Mouse (Mus musculus): ENCODE results near the gene Cdh4. TPM values are rescaled to one million over a fixed set of nuclear protein-coding genes. Genes with fewer than 3 reads are reported as not detected.

The Cdh4 gene
- polyA plus RNA-seq, 1 experiment from 2014 or later: 2.6 TPM

DNA sequence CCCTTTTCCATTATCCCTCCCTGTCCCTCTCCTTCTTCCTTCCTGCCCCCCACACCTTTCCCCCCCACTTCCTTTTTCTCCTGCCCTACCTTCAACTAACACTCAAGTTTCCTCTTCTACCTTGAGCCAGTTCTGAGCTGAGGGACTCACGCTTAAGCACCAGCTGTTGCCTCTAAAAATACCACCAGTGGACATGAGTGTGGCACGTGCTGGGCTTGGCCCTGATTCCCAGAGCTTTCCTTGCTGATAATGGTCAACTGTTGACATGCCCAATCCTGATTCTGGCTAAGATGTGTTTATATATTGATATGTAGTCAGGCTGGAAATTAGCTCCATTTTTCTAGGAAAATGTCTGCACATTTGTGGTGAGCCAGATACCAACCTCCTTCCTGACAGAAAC, 120.1 kb downstream of the Cdh4 start:
- Histone ChIP-seq H3K4me1 (replicated peaks) (no peaks in the 10 kb centered on the region), H3K27ac (no peak overlapping the region), H3K4me2 (replicated peaks) (no peak overlapping the region), H3K9ac (no peak overlapping the region), H3K9me3 (no peaks in the 10 kb centered on the region), H3K4me3 (replicated peaks) (no peak overlapping the region), H3K36me3 (no peaks in the 10 kb centered on the region), H3K27me3 (replicated peaks) (0 out of 2 replicates have a peak, but pooled peaks cover 2% of the 10 kb centered on the region)
- WGBS: 71% methylated on average over 2 of the region's 2 CpGs
- ATAC-seq: no peak

DNA sequence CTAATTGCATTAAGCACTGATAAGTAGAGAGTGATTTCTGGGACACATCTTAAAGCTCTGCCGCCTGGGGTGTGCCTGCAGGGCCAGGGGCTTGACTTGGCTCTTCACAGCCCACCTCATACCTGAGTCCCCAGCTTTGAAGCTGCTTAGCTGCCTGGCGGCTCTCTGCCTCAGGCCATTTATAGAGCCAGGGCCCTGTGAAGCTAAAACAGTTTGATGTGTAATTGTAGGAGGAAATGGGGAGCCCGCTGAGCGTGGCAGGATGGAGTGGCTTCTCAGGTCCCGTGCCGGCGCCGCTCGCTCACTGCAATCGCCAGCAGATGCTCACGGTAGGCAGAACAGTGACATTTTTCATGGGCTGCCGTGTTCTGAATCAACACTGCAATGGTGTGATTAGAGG, 123.4 kb downstream of the Cdh4 start:
- WGBS: 10% methylated on average over 12 of the region's 12 CpGs
- H3K9ac ChIP-seq: no peak overlapping the region
- no peak for ATAC-seq

DNA sequence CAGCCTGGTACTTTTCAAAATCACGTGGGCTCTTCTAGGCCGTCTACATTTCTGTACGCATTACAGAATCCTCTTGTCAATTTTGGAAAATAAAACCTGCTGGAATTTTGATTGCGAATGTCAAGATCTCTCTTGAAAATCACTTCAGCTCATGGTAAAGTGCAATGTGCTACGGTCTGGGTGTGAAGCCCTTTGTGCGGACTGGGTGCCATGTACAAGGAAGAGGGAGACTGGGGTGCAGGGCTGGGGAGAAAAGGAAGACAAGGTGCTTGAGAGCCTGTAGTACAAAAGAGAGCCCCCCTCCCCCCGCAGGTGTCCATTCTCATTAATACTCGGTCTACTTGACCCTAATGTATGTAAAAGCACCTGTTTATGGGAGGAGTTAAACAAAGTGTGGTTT, 125.7 kb downstream of the Cdh4 start:
- peaks cover 5% of the 10 kb centered on the region for H3K27me3 ChIP-seq (replicated peaks)
- H3K4me1 ChIP-seq (replicated peaks): no peaks in the 10 kb centered on the region; the same call in 1 of the 2 replicates
- no peak overlapping the region for H3K4me2 ChIP-seq (replicated peaks)
- H3K36me3 ChIP-seq: no peaks in the 10 kb centered on the region
- no peaks in the 10 kb centered on the region for H3K9me3 ChIP-seq
- 92% methylated on average over 8 of the region's 8 CpGs for WGBS
- no peak overlapping the region for H3K9ac ChIP-seq
- no peak overlapping the region for H3K27ac ChIP-seq
- H3K4me3 ChIP-seq (replicated peaks): no peak overlapping the region
- no peak for ATAC-seq

More for the DNA sequence above, 123.4 kb downstream of the Cdh4 start:
- H3K36me3 ChIP-seq: no peaks in the 10 kb centered on the region
- no peak overlapping the region for H3K27ac ChIP-seq
- peaks cover 5% of the 10 kb centered on the region for H3K27me3 ChIP-seq (replicated peaks)
- no peak overlapping the region for H3K4me3 ChIP-seq (replicated peaks)
- no peaks in the 10 kb centered on the region for H3K4me1 ChIP-seq (replicated peaks)
- H3K9me3 ChIP-seq: no peaks in the 10 kb centered on the region
- no peak overlapping the region for H3K4me2 ChIP-seq (replicated peaks)

DNA sequence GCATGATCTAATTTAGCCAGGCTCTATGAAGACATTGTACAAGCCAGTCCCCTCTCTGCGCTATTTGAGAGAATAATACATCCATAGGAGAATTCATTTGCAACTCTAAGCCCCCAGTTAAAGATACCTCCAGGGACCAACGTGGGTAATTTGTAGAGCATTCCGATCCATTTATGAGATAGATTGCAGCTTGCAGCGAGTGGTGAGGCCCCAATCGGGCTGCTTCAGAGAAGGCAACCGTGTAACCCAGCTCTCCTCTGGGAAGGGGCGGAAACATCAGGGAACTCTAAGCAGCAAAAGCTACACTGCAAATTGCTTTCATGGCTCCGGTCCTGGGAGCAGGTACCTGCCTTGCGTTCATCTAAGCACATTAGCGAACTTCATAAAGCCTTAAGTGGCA, 126.9 kb downstream of the Cdh4 start:
- no peaks in the 10 kb centered on the region; the same call in 1 of the 2 replicates for H3K4me1 ChIP-seq (replicated peaks)
- no peak overlapping the region for H3K4me2 ChIP-seq (replicated peaks)
- 35% methylated on average over 10 of the region's 10 CpGs for WGBS
- H3K27ac ChIP-seq: no peak overlapping the region
- no peak overlapping the region for H3K9ac ChIP-seq
- H3K4me3 ChIP-seq (replicated peaks): no peak overlapping the region
- H3K36me3 ChIP-seq: no peaks in the 10 kb centered on the region
- no peaks in the 10 kb centered on the region for H3K9me3 ChIP-seq
- ATAC-seq: no peak
- H3K27me3 ChIP-seq (replicated peaks): peaks cover 5% of the 10 kb centered on the region

DNA sequence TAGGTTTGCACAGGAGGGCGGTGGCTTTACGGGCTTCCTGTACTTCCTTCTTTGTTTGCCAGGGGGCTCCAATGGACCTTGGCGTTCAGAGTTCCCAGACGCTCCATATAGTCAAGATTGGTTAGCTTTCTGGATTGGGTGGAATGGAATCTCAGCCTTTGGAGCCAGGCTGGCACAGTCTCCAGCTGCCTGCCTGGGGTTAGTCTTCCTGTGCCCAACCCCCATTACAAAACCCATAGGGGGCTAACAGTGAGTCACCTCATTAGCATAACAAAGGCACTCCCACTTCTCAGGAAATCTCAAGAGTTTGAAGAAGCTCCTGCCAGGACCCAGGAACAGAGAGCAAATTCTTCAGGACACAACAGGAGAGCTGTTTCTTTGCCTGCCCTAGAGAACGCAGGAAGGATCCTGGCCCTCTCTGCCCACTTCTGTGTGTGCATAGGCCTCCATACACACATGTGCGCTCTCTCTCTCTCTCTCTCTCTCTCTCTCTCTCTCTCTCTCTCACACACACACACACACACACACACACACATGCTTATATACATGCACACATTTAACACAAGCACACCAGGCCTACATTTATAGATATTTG, 129.0 kb downstream of the Cdh4 start:
- WGBS: 30% methylated on average over 6 of the region's 6 CpGs
- H3K9me3 ChIP-seq: no peaks in the 10 kb centered on the region
- H3K27ac ChIP-seq: no peak overlapping the region
- H3K36me3 ChIP-seq: no peaks in the 10 kb centered on the region
- H3K9ac ChIP-seq: no peak overlapping the region
- no peaks in the 10 kb centered on the region; the same call in 1 of the 2 replicates for H3K4me1 ChIP-seq (replicated peaks)
- H3K4me3 ChIP-seq (replicated peaks): no peak overlapping the region
- H3K4me2 ChIP-seq (replicated peaks): no peak overlapping the region
- H3K27me3 ChIP-seq (replicated peaks): peaks cover 2% of the 10 kb centered on the region
- ATAC-seq: no peak

DNA sequence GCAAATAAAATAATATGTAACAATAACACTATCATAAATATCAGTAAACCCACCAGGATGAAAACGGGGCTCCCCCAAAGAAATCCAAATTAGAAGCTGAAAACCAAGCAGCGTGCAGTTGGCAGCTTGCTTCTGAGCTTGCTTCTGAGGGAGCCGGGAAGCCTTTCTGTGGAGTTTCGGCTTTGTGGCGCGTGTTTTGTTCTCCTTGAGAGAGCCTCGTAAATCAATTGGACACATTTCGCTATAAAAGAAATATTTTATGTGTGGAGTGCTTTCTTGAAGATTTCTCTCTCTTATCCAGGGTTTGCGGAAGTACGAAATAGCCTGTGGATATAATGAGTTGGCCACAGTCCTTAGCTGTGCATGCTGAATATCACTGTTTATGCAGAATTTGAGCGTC, 131.1 kb downstream of the Cdh4 start:
- Histone ChIP-seq H3K27me3 (replicated peaks) (peaks cover 2% of the 10 kb centered on the region; the same call in 1 of the 2 replicates), H3K27ac (no peak overlapping the region), H3K36me3 (no peaks in the 10 kb centered on the region), H3K4me2 (replicated peaks) (no peak overlapping the region), H3K4me3 (replicated peaks) (no peak overlapping the region), H3K9me3 (no peaks in the 10 kb centered on the region), H3K4me1 (replicated peaks) (no peaks in the 10 kb centered on the region; the same call in 1 of the 2 replicates), H3K9ac (no peak overlapping the region)
- WGBS: 55% methylated on average over 11 of the region's 11 CpGs
- no peak for ATAC-seq

DNA sequence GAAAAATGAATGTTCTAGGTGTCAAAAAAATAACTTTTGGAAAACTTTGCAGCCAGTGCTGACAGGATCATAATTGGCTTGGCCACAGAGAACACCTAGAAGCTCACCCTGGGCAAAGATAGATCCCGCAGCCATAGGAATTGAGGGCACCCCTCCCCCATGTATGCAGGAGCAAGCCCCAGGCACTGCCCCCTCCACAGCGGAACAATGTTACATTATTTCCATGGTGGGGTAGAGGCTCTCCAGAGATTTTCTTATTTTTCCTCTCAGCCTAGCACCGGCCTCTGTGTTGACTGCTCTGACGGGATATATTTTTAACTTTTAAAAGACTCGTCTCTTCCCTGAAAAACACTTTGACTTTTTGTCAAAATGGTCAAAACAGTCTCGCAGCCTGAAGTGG, 131.6 kb downstream of the Cdh4 start:
- ATAC-seq: no peak
- no peak overlapping the region for H3K27ac ChIP-seq
- H3K4me1 ChIP-seq (replicated peaks): no peaks in the 10 kb centered on the region; the same call in 1 of the 2 replicates
- peaks cover 2% of the 10 kb centered on the region; the same call in 1 of the 2 replicates for H3K27me3 ChIP-seq (replicated peaks)
- no peak overlapping the region for H3K4me3 ChIP-seq (replicated peaks)
- no peak overlapping the region for H3K4me2 ChIP-seq (replicated peaks)
- H3K9ac ChIP-seq: no peak overlapping the region
- H3K36me3 ChIP-seq: no peaks in the 10 kb centered on the region
- H3K9me3 ChIP-seq: no peaks in the 10 kb centered on the region
- 77% methylated on average over 6 of the region's 6 CpGs for WGBS

DNA sequence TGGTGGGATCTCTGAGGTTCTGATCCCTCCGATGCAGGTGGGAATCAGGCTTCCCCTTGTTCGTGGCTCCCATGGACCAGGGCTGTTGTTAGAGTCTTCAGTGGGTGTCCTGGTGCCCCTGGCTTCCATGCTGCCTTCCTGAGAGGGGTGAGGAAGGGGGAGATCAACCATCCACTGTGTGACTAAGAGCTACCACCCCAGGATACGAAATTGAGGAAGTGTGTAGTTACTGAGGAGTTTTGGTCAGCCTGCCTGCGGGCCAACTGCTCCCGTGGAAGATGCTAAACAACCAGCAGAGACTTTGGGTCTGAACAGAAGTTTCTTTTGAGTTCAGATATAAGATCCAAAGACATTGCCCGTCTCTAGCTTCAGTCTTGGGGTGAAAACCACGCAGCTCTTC, 133.4 kb downstream of the Cdh4 start:
- 85% methylated on average over 7 of the region's 7 CpGs for WGBS
- H3K27ac ChIP-seq: no peak overlapping the region
- H3K9me3 ChIP-seq: no peaks in the 10 kb centered on the region

DNA sequence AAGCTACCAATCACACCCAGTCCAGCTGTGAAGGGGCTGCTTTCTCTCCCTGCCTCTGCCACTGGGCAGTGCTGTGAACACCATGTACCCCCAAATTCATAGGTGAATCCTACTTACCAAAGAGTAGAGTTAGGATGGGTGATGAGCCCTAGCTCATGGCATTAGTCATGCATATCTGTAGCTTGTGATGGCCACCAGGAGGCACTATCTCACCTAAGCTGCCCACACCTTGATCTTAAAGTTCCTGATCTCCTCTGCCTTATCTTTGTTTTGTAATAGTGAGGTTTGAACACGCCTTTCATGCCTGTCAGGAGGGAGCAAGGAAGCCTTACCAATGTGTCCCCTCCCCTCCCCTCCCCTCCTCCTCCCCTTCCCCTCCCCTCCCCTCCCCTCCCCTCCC, 134.0 kb downstream of the Cdh4 start:
- WGBS: 88% methylated on average over 1 of the region's 1 CpGs
- no peak overlapping the region for H3K4me3 ChIP-seq (replicated peaks)
- no peak overlapping the region for H3K4me2 ChIP-seq (replicated peaks)
- H3K9ac ChIP-seq: no peak overlapping the region
- H3K36me3 ChIP-seq: no peaks in the 10 kb centered on the region
- H3K9me3 ChIP-seq: no peaks in the 10 kb centered on the region
- no peak overlapping the region for H3K27ac ChIP-seq
- H3K27me3 ChIP-seq (replicated peaks): no peaks in the 10 kb centered on the region
- ATAC-seq: no peak
- no peaks in the 10 kb centered on the region; the same call in 1 of the 2 replicates for H3K4me1 ChIP-seq (replicated peaks)

More for the DNA sequence above, 133.4 kb downstream of the Cdh4 start:
- Histone ChIP-seq H3K4me2 (replicated peaks) (no peak overlapping the region), H3K4me3 (replicated peaks) (no peak overlapping the region), H3K9ac (no peak overlapping the region), H3K36me3 (no peaks in the 10 kb centered on the region), H3K27me3 (replicated peaks) (no peaks in the 10 kb centered on the region), H3K4me1 (replicated peaks) (no peaks in the 10 kb centered on the region; the same call in 1 of the 2 replicates)
- ATAC-seq: no peak

DNA sequence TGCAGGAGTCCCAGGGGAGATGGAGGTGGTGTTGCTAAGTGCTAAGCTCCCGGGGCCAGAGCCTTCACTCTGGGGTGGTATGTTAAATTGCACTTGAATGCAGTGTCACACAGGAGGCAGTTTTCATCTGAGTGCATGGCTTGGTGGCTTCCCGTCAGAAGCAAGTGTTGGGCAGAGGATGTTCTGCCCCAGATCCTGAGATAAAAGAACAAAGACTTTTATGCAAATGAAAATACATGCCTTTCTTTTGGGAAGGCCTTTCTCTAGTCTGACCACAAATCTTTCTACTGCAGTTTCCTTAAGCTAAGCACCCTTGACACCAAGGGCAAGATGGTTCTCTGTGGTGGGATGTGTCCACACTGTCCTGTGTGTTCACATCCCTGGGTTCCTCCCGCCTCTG, 136.1 kb downstream of the Cdh4 start:
- Histone ChIP-seq H3K27me3 (replicated peaks) (no peaks in the 10 kb centered on the region), H3K27ac (no peak overlapping the region), H3K9me3 (no peaks in the 10 kb centered on the region), H3K4me2 (replicated peaks) (no peak overlapping the region), H3K4me3 (replicated peaks) (no peak overlapping the region), H3K9ac (no peak overlapping the region), H3K36me3 (no peaks in the 10 kb centered on the region), H3K4me1 (replicated peaks) (no peaks in the 10 kb centered on the region)
- no peak for ATAC-seq
- WGBS: 80% methylated on average over 3 of the region's 3 CpGs

DNA sequence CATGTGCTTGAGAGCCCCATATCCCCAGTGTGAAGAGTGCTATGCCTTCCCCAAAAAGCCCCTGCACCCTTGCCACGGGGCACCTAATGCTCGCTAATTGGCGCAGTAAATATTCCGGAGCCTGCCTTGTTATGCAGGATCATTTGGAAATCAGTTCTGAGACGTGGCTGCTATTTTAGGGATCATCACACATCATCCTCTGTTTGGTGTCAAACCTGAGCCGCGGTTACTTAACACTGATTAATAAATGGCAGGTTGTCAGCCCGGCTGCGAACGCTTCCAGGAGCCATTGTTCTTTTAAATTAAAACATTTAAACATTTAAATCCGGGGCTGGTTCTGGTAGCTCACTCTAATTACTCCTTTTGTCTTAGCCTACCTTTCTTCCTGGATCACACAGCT, 136.6 kb downstream of the Cdh4 start:
- H3K4me3 ChIP-seq (replicated peaks): no peak overlapping the region
- ATAC-seq: no peak
- H3K9ac ChIP-seq: no peak overlapping the region
- WGBS: 72% methylated on average over 11 of the region's 11 CpGs
- H3K27me3 ChIP-seq (replicated peaks): no peaks in the 10 kb centered on the region
- H3K27ac ChIP-seq: no peak overlapping the region
- H3K9me3 ChIP-seq: no peaks in the 10 kb centered on the region
- no peak overlapping the region for H3K4me2 ChIP-seq (replicated peaks)
- H3K36me3 ChIP-seq: no peaks in the 10 kb centered on the region
- no peaks in the 10 kb centered on the region for H3K4me1 ChIP-seq (replicated peaks)

DNA sequence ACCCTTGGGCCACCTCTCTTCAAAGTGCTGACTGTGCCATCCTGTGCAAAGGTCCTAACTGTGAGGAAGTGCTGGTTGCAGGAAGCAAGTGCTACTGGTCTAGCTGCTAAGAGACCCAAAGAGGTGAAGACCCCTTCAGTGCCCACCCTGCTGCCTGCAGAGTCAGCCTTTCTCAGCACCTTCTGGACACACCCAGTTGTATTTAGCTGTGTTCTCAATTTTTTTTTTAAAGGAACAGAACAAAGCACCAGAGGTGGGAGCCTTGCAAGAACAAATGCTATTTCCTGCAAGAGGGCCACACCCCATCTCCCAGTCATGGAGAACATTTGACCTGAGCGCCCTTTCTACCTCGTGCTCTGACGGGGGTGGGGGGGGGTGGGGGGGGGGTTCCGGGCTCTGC, 138.2 kb downstream of the Cdh4 start:
- H3K4me1 ChIP-seq (replicated peaks): no peaks in the 10 kb centered on the region
- ATAC-seq: no peak
- WGBS: 50% methylated on average over 4 of the region's 4 CpGs
- no peak overlapping the region for H3K27ac ChIP-seq
- H3K4me2 ChIP-seq (replicated peaks): no peak overlapping the region
- H3K36me3 ChIP-seq: no peaks in the 10 kb centered on the region
- no peak overlapping the region for H3K4me3 ChIP-seq (replicated peaks)
- H3K9ac ChIP-seq: no peak overlapping the region
- H3K9me3 ChIP-seq: no peaks in the 10 kb centered on the region
- no peaks in the 10 kb centered on the region for H3K27me3 ChIP-seq (replicated peaks)

DNA sequence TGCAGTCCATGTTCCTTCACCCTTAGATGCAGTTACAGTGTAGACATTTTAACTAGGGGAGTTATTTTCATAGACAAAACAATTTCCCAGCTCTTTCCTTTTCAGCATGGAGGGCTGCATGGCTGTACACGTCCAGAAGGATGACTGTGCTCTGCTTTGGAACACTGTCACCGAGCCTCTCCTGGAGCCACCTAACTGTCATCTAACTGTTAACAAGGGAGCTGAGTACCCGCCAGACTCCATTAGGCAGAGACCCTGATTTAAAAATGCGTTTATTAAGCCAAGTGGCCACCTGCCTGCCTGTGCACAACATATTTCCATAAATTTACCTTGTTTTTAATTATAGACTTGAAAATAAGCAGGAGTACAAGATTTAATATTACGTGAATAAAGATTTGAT, 138.8 kb downstream of the Cdh4 start:
- Histone ChIP-seq H3K27me3 (replicated peaks) (no peaks in the 10 kb centered on the region), H3K27ac (no peak overlapping the region), H3K4me3 (replicated peaks) (no peak overlapping the region), H3K9ac (no peak overlapping the region), H3K36me3 (no peaks in the 10 kb centered on the region), H3K9me3 (no peaks in the 10 kb centered on the region), H3K4me1 (replicated peaks) (no peaks in the 10 kb centered on the region), H3K4me2 (replicated peaks) (no peak overlapping the region)
- WGBS: 75% methylated on average over 5 of the region's 5 CpGs
- ATAC-seq: no peak

Data from intestine, embryonic 15.5 days (tissue).